Mouse (Mus musculus) embryo, embryonic 9.5 days (tissue): ENCODE data around the gene Vmn1r29.
"Not testable (repeated sequence)": the region's sequence is repeated elsewhere in the genome, so short reads cannot be mapped to it uniquely, and the experiment has no call there.

Experiments used
- DNase-seq: peaks from one replicate; pipeline ENCODE4 v3.0.0-alpha.2; 2017; ENCODE audit errors: extremely low spot score

The Vmn1r29 gene

DNA sequence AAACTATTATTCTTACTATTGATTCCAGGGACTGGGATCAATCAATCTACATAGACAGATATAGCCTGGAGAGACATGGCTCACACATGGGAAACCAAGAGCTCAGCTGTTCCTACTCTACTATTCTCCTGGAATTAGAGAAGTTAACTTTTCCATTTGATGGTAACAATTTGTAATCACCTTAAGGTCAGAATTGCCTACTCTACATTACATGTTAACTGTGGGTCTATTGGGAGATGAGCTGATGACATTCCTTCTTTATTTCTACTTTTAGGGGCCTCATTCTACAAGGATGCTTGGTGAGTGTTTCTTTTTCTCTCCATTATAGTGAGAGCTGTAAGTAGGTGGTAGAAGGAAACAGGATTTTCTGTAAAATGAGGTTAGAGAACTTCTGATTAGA, at the start of gene Vmn1r29:
TSS of gene Vmn1r29 (plus strand) at position 301 of the 400 bp plus-strand sequence.
- no peak for DNase-seq

DNA sequence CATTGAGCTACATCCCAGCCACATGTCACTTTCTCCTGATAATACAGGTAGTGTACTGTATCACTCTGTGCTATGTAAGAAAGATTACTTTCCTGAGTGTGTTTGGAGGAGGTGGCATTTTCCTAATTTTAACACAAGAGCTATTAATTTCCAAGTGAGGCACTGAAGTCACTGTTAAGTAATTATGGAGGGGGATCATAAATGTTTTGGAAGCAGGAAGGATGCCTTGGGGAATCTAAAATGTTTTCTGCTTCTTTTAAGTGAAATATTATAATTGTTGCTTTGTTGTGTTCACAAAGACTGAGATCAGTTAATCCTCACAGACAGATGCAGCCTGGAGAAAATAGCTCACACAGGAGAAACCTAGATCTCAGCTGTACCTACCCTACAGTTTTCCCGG, 39.6 kb upstream of the Vmn1r29 start, which contains the start of gene Vmn1r28:
TSS of gene Vmn1r28 (plus strand) at position 301 of the 400 bp plus-strand sequence.
- DNase-seq, result no peak

DNA sequence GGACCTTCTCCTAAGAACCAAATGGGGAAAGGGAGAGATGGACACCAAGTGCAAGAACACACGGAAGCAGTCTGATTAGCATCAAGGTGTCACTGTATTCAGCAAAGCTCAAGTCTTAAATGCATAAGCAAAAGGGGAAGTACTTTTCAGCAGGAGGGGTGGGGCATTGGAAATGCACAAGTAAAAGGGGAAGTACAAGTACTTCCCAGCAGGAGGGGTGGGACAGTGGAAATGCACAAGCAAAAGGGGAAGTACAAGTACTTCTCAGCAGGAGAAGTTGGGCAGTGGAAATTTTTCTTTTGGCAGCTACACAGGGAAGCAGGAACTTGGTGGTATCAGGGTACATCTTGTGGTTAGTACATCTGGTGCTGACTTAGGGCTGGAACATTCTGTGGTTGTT, 21.7 kb upstream of the Vmn1r29 start:
- not testable (repeated sequence) for DNase-seq

DNA sequence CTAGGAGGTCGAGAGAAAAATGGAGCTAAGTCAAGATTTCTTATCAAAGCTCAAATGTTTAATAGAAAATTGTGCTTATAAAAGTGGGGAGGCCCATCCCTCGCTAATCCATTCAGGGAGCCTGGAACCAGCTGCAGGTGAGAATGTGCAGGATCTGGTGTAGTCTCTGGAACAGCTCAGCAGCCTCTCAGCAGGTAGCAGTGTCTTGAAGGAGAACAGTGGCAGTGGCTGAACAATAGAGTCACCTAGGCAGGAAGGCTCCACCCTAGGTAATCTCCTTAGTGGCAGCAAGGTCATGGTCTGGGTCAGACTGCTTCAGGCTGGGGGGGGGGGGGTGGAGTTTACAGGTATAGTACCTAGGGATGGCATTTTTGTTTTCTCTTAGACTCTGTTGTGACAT, 9.1 kb upstream of the Vmn1r29 start:
- DNase-seq, result no peak

DNA sequence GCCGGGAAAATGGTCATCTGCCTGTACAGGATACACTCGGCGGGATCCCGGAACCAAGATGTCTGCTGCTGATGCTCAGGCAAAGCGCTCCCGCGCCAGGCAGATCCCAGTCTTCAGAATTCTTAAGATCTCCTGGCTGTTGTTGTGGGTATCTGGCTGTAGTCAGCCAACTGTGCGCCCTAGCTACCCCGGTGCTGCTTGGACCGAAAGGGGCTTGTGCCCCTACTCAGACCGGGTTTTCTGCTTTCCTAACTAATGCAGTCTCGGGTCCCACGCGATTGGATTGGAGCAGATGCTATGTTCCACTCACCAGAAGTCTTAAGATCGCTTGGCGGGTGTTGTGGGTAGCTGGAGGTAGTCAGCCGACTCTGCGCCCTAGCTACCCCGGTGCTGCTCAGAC, 2.8 kb upstream of the Vmn1r29 start:
- DNase-seq, result not testable (repeated sequence)

DNA sequence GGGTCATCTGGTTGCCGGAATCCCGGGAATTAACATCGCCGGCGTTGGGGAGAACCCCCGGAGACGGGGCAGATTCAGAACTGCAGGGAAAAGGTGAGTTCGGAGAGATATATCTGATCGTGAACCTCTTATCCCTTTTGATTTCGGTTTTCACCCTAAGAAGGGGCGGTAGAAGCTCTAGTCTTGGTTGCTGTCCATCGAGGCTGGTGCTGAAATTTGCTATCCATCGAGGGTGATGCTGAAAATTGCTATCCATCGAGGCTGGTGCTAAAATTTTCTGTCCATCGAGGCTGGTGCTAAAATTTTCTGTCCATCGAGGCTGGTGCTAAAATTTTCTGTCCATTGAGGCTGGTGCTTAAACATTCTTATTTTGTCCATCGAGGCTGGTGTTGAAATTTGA, 29.3 kb downstream of the Vmn1r29 start:
- DNase-seq, result not testable (repeated sequence)
